ENCODE assay signal across 30 mouse cellular contexts in the genomic region with DNA sequence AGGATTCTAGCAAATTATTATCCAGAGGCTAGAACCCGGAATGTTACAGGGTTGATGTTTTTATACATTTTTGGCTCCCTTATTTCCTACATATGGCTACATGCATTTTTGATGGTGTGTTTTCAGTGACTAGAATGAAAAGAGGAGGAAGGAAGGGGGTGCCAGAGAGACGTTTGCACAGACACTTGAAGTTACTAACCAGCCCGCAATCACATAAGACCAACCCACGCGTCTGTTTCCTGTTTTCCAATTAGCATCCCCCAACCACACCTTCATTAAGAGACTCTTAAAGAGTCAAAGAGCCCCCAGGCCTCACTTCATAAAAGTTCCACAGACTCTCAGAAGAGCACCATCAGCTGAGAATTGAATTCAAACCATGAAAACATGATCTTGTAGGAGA. TPM values are rescaled to one million over a fixed set of nuclear protein-coding genes. Genes with fewer than 3 reads are reported as not detected.
"Had no signal": no experiment of that assay in that cellular context is flagged by ENCODE, and none has a peak within 500 bp of the region (broad histone marks: within the 10 kb centered on the region; RNA-seq: fewer than 3 reads in every experiment).

No protein-coding gene starts in this region.

- H3K27me3 ChIP-seq: kidney, embryonic 15.5 days; limb, embryonic 12.5 days; limb, embryonic 15.5 days; neural tube, embryonic 12.5 days; neural tube, embryonic 15.5 days had no signal

- H3K9ac ChIP-seq: kidney, embryonic 15.5 days; limb, embryonic 12.5 days; limb, embryonic 15.5 days; liver, embryonic 14.5 days; liver, postnatal 0 days; lung, embryonic 14.5 days; neural tube, embryonic 12.5 days; neural tube, embryonic 15.5 days had no signal

- H3K4me2 ChIP-seq: kidney, embryonic 15.5 days; limb, embryonic 12.5 days; limb, embryonic 15.5 days; liver, embryonic 11.5 days; lung, embryonic 14.5 days; midbrain, embryonic 11.5 days; neural tube, embryonic 12.5 days; neural tube, embryonic 15.5 days had no signal

- H3K27ac ChIP-seq: kidney, embryonic 15.5 days; layer of hippocampus, adult 2 months; left cerebral cortex, adult 2 months; limb, embryonic 12.5 days; limb, embryonic 15.5 days; liver, embryonic 14.5 days; neural tube, embryonic 12.5 days; neural tube, embryonic 15.5 days; stomach, postnatal 0 days had no signal

- H3K9me3 ChIP-seq: kidney, embryonic 15.5 days; limb, embryonic 12.5 days; limb, embryonic 15.5 days; neural tube, embryonic 12.5 days; neural tube, embryonic 15.5 days had no signal

- H3K4me3 ChIP-seq: kidney, embryonic 15.5 days; layer of hippocampus, adult 2 months; left cerebral cortex, adult 2 months; limb, embryonic 12.5 days; limb, embryonic 15.5 days; neural tube, embryonic 12.5 days; neural tube, embryonic 15.5 days had no signal

- H3K36me3 ChIP-seq: kidney, embryonic 15.5 days; limb, embryonic 12.5 days; limb, embryonic 15.5 days; neural tube, embryonic 12.5 days; neural tube, embryonic 15.5 days had no signal

- DNase-seq: kidney, adult 8-10 months; kidney, postnatal 10 days; kidney, postnatal 4 days; layer of hippocampus, adult 9-11 months; layer of hippocampus, postnatal 36 days; liver, postnatal 0 days; lung, embryonic 14.5 days; lung, postnatal 36 days; midbrain, embryonic 14.5 days; right cerebral cortex, adult 18-20 months; right cerebral cortex, postnatal 14 days; right cerebral cortex, postnatal 4 days; thymus, adult 2 months; thymus, postnatal 14 days; thymus, postnatal 4 days had no signal

- H3K4me1 ChIP-seq: kidney, embryonic 15.5 days; limb, embryonic 12.5 days; limb, embryonic 15.5 days; neural tube, embryonic 12.5 days; neural tube, embryonic 15.5 days had no signal

- ATAC-seq: liver, postnatal 0 days; lung, postnatal 0 days had no signal

RNA-seq across cellular contexts. Expression of a gene that starts 41.6 kb away (rescaled TPM):
- total RNA-seq: layer of hippocampus, adult 2 months; layer of hippocampus, postnatal 36 days; left cerebral cortex, adult 2 months; left cerebral cortex, postnatal 10 days; left cerebral cortex, postnatal 36 days; midbrain, postnatal 0 days had no signal
- polyA plus RNA-seq: midbrain, postnatal 0 days; thymus, adult 2 months had no signal
